Mouse (Mus musculus): ENCODE measurements around the gene Hcn2. TPM values are rescaled to one million over a fixed set of nuclear protein-coding genes. Genes with fewer than 3 reads are reported as not detected.

Gene Hcn2
- not detected in 2 replicates for total RNA-seq (2015)
- not detected in 2 replicates for total RNA-seq (2017)

- ATAC-seq (replicated peaks; ENCODE audit: poor library complexity): no peak
Measured at GRCm38 (mm10) chr10:79716254-79716987, at the start of gene Hcn2. Gene Hcn2, plus strand, starts transcription at chr10:79716634.

DNA sequence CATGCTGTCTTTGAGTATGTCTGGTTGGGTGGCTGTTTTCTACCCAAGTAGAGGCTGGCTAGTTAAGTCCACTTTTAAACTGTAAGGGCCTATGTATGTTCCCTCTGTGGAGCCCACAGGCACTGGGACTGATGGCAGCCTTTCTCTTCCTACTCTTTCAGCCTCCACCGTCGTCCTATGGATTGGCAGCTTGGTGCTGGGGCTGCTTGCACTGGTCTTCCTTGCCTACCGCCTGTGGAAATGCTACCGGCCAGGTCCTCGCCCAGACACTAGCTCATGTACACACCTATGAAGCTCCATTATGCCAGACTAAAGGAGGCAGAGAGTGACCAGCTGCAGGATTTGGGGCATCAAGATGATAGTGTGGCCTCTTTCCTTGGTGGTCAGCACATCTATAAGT lies 48.4 kb upstream of the Hcn2 start:
- ATAC-seq (replicated peaks; ENCODE audit: poor library complexity): no peak

DNA sequence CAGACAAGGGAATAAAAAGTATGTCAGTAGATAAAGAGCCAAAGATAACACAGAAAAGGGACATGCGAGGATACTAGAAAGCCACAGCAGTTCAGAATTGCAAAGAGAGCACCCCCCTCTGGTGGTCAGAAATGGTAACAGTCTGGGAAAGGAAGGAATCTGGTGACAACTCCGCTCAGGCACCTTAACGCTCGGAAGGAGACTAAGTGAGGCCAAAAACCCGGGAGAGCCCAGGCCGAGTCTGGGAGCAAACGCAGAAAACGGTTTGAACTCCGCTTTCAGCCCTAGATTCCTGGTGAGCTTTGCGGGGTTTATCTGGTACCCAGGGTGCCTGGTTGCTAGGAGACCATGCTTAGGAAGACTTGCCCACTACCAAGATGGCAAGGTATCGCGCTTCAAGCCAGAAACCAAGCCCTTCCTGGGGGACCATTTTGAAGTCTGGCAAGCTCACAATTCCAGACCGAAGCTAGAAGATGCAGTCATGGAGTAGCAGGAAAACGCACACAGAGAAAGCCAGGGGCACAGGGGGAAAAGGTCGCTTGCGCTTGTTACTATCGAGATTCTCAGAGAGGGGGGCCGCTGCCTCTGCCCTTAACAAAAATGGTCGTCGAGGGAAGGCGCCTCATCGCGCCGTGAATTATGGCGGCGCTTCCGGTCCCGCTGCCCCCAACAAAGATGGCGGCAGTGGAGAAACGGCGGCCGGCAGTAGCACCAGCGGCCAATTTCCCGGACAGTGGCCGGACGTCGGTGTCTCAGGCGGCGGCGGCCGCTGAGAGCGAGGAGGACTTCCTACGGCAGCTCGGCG lies 47.5 kb upstream of the Hcn2 start, which contains the start of gene Tpgs1:
Gene Tpgs1, plus strand, starts transcription at position 599 of the 805 bp plus-strand sequence.
- peak; percentile 75 for ATAC-seq (replicated peaks; ENCODE audit: poor library complexity)

DNA sequence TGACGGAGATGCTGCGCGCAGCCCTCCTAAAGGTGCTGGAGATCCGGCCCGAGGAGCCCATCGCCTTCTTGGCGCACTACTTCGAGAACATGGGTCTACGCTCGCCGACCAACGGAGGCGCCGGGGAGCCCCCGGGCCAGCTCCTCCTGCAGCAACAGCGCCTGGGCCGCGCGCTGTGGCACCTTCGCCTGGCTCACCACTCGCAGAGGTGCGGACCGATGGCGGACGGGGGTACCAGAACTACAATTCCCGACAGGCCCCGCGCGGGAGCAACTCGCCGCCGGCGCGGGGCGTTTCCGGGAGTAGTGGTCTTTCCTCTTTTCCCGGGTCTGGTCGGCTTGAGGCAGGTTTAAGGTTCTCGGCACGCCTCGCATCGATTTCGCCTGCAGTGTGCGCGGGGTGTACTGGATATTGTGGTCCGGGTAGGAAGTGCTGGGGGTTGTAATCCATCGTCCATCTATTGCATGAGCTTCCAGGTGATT lies 46.8 kb upstream of the Hcn2 start:
- peak; percentile 20; the same call in 1 of the 2 replicates for ATAC-seq (replicated peaks; ENCODE audit: poor library complexity)

DNA sequence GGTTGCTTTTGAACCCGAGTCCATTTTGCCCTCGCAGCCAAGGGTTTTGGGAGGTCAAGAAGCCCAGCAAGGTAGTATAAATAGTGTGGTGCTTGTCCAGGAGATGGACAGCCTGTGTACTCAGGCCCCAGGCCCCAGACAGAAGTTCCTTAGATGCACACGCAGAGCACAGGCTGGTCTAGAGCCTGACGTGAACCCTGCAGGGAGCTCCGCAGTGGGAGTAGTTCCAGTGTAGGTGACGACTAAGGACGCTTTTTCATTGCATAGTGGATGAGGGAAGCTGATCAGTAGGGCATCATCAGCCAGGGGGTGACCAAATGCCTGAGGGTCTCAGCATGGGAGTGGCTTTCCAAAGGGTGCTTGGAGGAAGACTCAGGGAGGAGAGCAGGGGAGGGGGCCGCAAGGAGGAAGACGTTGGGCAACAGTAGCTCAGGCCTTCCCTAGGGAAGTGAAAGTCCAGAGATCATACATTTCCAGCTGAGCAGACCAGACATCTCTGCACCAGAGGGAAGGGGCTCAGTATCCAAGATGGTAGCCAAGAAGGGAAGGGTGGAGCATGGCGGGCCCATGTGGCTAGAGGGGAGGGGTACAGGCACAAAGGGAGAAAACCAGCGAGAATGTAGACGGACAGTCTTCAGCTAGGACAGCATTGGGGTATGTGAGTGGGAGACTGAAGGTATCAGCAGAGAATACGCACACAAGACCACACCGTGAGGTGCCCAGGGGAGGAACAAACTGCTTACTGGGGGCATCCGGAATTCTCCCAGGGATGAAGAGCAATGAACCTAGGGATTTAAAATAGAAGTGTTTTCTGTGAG lies 46.2 kb upstream of the Hcn2 start:
- 0 out of 2 replicates have a peak, but pooled peaks have one; percentile 14 for ATAC-seq (replicated peaks; ENCODE audit: poor library complexity)

- no peak for ATAC-seq (replicated peaks; ENCODE audit: poor library complexity)
Measured at GRCm38 (mm10) chr10:79671396-79672087, 44.9 kb upstream of the Hcn2 start.

GRCm38 (mm10) chr10:79672088-79672455 lies 44.4 kb upstream of the Hcn2 start:
- ATAC-seq (replicated peaks; ENCODE audit: poor library complexity): no peak

GRCm38 (mm10) chr10:79673054-79673453 lies 43.4 kb upstream of the Hcn2 start:
- ATAC-seq (replicated peaks; ENCODE audit: poor library complexity): no peak

GRCm38 (mm10) chr10:79675346-79676035 lies 40.9 kb upstream of the Hcn2 start:
- no peak for ATAC-seq (replicated peaks; ENCODE audit: poor library complexity)

DNA sequence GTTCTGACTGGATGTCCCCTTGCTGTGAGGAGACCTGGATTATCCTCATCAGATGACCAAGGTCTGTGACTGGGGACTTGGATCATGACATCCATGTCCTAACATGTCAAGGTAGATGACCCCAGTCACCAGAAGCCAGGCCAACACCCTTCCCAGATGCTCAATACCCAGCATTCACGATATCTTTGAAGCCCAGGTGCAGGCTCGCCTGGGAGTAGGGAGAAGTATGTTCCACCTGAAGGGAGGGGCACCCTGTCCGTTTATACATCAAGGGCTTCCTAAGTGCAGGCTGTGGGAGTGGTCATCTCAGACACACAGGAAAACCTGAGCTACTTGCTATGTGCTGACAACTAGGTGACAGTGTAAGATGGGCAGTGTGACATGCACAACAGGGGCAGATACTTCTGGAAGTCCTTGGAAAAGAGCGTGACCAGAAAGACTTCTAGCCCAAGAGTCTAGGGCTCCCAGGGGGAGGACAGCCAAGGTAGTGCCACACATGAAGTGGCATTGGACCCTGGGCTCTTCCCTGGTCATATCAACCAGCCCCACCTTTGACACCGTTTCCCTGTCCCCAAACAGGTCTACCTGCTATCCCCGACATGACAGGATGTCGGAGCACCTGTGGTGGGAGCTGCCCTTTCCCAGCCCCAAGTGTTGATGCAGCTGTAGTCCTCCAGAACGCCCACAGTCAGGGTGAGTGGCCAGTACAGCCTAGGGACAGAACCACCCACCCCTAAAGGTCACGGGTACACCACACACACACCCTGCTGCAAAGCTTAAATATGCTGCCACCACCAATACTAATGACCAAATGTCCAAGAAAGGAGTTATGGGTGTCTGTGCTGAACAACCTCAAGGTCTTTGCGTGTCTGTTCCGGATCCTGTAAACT lies 35.6 kb upstream of the Hcn2 start:
- ATAC-seq (replicated peaks; ENCODE audit: poor library complexity): 0 out of 2 replicates have a peak, but pooled peaks have one; percentile 0

DNA sequence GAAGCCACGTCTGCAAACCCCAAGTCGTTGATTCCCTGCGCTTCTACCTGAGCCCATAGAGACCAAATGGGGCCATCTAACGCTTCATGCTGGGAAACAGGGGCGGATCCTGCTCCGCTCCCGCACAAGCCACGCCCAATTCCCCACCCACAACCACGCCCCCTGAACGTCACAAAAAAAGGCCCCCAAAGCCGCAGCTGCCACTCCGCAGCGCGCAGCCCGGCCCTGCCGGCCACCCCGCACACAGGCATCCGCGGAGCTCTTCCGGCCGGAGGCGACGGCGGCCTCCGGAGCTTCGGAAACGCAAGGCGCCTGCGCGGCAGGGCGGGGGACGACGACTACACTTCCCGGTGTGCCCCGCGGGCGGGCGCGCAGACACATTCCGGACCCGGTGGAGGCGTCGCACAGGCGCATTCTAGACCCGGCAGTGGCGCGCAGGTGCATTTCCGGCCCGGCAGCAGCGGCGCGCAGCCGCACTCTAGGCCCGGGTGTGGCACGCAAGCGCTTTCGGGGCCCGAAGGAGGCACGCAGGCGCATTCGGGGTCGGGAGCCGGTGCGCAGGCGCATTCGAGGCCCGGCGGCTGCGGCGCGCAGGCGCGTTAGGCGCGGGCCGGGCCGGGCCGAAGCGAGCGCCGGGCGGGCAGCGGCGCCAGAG lies 34.7 kb upstream of the Hcn2 start, which contains the start of gene Cdc34:
Gene Cdc34, plus strand, starts transcription at position 605 of the 655 bp plus-strand sequence.
- ATAC-seq (replicated peaks; ENCODE audit: poor library complexity): peak; percentile 82

GRCm38 (mm10) chr10:79682551-79682915 lies 33.9 kb upstream of the Hcn2 start:
- ATAC-seq (replicated peaks; ENCODE audit: poor library complexity): no peak

DNA sequence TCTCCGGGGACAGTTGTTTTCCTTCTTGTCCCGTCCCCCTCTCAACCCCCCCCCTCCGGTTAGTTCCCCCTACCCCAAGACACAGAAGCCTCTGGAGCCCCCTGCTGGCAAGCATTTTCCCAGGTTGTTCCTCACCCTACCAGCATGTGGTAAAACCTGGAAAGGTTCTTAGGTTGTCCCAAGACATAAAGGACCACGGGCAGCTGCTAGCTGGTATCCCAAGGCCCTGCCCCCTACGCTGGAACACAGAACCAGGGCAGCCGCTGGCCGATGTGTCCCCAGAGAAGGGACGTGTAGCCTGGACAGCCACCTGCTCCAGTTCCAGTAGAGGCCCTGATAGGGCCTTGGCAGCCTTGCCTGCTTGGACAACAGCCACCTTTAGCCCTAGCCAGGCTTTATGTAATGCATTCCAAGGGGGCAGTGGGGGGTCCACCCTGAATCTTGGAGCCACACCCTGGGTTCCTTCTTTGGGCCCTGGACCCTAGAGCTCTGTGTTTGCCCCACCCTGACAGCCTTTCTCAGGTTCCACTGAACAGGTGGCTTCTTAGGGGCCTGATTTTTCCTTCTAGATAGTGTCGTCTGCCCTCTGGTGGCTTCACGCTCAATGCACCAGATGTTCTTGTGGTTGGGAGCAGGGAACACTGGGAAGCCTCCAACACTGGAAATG lies 33.4 kb upstream of the Hcn2 start:
- ATAC-seq (replicated peaks; ENCODE audit: poor library complexity): peak; percentile 30

DNA sequence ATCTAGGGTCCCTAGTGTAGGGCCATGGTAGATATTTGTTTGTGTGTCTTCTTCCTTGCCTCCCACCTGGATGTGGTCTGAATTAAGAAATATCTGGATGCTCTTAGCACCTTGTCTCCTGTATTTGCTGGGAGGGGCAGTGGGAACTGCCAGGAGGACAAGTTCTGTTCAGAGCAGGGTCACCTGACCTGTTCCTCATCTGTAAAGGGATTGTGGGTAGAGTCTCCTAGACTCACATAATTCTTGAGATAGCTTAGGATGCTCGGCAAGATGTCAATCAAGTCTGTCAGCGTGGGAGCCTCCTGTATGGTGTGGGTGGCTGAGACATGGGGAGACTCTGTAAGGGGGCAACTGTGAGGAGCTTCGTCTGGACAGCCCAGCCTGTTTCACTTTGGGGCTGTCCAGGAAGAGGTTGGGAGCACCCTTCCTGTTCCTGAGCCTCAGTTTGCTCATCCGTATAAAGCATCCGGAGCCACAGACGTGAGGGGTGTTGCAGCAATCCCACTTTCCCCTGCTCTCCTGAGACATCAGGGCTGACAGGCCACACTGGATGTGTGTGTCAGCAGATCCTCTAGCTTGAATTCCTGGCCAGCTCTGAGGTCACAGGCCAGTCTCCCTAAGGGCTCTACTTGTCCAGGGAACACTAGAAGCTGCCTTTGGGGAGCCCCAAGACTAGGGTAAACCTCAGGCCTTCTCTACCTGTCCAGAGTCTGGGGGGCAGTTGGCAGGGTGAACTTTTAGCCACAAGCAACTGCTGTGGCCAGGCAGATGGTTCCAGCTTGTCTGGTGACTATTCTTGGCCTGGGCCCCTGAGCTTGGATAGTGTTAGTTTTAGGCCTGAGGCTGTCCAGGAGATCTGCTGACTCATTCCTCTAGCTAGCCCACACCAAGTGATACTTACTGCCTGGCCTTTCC lies 32.5 kb upstream of the Hcn2 start:
- no peak for ATAC-seq (replicated peaks; ENCODE audit: poor library complexity)

GRCm38 (mm10) chr10:79684770-79685600 lies 31.4 kb upstream of the Hcn2 start:
- ATAC-seq (replicated peaks; ENCODE audit: poor library complexity): no peak

- no peak for ATAC-seq (replicated peaks; ENCODE audit: poor library complexity)
Measured at GRCm38 (mm10) chr10:79686219-79686618, 30.2 kb upstream of the Hcn2 start.
